Mouse (Mus musculus): ENCODE measurements around the gene Amotl2.

DNA sequence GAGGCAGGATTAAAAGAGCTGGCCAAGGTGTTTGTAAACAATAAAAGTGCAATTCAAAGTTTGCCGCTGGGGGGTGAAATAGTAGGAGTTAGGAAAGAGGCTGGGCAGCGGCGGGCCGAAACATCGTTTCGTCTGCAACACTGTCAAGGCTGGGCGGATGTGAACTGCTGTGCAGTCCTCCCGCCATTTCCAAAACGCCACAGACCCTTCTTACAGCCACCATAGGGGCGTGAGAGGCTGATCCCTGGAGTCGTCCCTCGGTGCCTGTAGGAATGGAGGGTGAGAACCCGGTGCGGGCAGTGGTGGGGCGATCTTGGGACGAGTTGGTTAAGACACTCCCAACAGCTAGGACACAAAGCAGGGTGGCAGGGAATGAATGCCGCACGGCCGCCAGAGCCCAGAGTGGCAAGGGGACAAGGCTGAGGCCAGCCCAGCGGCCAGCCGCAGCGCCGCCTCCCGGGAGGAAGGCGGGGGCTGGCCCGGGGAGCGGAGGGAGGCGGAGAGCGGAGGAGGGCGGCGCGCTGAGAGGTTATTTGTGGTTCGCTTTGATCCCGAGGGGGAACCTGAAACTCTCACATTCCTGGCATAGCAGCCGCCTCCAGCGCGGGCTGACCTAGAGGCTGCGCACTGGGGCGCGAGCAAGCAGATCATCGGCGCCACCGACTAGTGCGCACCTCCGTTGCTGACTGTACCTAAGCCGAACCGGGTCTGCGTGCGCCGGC, 853 bp downstream of the Amotl2 start:
- TF ChIP-seq CTCF (IDR thresholded peaks at IDR 0.05 in 2 of 3, conservative IDR thresholded peaks at IDR 0.05 in 1 of 3; ENCODE audit: control insufficient read depth in 1 of 3, insufficient read depth in 1 of 3, low read depth in 2 of 3, low read length in 3 of 3, poor library complexity in 1 of 3, severe bottlenecking in 1 of 3) (no peak), HCFC1 (IDR thresholded peaks at IDR 0.05; ENCODE audit: low read depth, low read length) (no peak), NRF1 (IDR thresholded peaks at IDR 0.05; ENCODE audit: insufficient read depth, low read depth, low read length, poor library complexity, severe bottlenecking) (no peak), POLR2AphosphoS2 (IDR thresholded peaks at IDR 0.05; ENCODE audit: low read length) (no peak), POLR2AphosphoS5 (IDR thresholded peaks at IDR 0.05; ENCODE audit: borderline replicate concordance, low read depth, low read length) (no peak)

Data from MEL (cell line).